Mouse (Mus musculus) cerebellum, adult 2 months (tissue): ENCODE data around the gene Ndufa11.

Experiments used
- CTCF ChIP-seq: fragments of 200-500 bp; IDR thresholded peaks from 2 replicates; pipeline ENCODE4 v1.5.1; 2011; ENCODE audit warnings: low read depth, mild to moderate bottlenecking, control low read depth, low read length, moderate library complexity, borderline replicate concordance; ENCODE audit not compliant: insufficient read depth
- POLR2A ChIP-seq: fragments of 200-500 bp; IDR thresholded peaks from 2 replicates; pipeline ENCODE4 v1.6.1; 2011; ENCODE audit warnings: low read length, control low read depth, borderline replicate concordance; ENCODE audit not compliant: insufficient read depth

DNA sequence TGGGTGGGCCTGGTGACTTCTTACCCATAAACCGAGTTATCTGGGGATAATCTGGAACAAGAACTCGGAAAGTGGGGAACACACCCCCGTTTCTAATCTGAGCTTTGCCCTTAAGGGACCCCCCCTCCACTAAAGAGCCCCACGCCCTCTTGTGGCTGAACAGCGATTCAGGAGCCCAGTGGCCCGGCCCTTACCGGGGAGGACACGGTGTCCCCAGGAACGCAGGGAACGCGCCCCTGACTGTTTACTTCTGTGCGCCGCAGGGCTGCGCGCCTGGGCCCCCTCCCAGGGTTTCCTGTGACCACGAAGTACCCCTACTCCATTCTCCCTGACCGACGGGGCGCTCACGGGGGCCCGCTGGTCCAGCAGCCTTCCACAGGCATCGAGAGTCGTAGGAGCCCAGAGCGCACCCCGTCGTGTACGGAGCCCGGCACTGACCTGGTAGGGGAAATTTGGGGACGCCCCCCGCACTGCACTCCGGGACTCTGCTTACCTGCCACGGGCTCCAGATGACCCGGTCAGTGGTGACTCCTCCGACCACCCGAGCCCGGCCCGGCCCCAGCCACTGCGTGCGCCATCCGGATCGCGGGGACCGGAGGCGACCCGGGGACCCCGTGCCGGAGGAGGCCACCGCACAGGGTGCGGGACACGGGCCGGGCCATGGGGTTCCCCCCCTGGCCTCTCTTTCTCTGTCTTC is 39.3 kb downstream of the Ndufa11 start:
- TF ChIP-seq CTCF (no peak), POLR2A (no peak)
